Mouse (Mus musculus) mouse trophoblast stem cell (cell line): ENCODE measurements around the gene Ramp1.

Source experiments
- in situ Hi-C, 2 experiments: fragments of 300-500 bp; cut with MseI, MboI; formaldehyde crosslinking; loops; 2 replicates in 1 of 2; 3 replicates in 1 of 2; pipeline ENCODE4 v1.15.1; 2025

Gene Ramp1

GRCm38 (mm10) chr1:91199793-91200192 is 20.2 kb downstream of the Ramp1 start:
- in situ Hi-C loops, result no loop called here

GRCm38 (mm10) chr1:91201122-91201521 is 21.5 kb downstream of the Ramp1 start:
- in situ Hi-C loops, result no loop called here

DNA sequence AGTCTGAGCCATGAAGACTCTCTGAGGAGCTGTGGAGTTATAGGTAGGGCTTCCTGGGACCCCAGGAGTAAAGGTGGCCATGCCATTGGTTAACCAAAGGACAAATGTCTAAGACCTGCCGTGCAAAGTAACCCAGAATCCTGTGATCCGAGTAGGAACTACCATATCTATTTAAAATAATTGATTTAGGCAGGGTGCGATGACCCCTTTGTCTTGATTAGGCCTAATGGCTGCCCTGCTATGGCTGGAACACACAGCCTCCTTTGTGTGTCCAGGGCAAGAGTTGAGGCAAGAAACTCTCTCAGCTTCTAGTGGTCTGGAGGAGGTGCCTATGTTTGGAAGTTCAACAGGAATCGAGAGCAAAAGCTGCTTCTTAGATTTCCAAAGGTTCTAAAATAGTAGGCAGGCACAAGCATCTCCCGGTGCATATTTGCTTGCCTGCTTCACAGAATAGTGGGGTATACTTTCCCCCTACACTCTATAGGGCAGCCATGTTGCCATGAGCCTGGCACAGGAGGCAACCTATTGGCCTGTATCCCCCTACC is 24.7 kb downstream of the Ramp1 start:
- in situ Hi-C loops, result no loop called here

DNA sequence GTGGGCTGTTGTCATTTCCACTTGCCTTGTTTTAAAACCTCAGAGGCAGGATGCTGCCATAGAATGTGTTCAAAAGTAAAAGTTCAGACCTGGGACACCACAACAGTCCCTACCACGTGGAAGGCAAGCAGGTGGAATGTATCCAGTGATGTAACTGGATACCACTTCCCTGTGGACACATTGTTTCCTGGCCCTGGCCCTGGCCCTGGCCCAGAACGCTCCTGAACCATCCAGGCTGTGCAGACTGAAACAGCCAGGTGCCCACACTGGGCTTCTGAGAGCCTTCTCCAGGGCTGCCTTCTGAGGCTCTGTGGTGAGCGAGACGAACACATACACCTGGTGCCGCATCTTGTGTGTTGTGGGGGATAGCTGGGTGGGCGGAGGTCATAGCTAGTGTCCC is 26.0 kb downstream of the Ramp1 start:
- in situ Hi-C loops, result no loop called here

DNA sequence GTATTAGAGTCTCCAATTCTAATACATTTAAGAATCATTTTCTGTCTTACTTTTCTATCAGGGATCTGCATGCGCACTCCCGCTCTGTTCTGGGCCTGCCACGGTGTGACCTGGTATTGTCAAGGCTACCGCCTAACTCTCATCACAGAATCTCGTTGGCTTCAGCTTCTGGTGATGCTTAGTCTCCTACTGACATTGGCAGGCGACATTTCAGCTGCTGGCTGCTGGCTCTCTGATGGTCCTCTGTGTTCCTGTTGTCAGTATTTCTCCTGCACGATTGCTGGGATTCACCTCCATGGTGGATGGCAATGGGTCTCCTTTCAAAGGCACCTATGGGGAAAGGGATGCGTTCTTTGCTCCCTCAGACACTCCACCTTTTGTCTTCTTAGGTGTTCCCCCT is 26.7 kb downstream of the Ramp1 start:
- in situ Hi-C loops, result no loop called here

DNA sequence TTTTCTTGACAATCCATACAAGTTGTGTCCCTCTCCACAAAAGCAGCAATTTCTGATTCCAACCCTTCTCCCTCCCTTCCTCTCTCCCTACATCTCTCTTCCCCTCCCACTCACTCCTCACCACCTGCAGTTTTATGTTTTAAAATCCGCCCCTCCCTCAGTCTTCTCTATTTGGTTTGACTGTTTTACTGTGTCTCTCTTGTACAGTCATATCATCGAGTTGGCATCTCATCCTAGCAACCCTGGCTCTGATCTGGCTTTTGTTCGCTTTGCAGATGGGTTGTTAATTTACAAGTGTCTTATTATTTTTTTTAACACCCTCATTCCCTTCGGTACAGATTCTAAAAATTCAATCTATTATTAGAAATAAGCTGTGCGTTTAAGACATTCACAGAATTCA is 27.3 kb downstream of the Ramp1 start:
- in situ Hi-C loops, result no loop called here

- in situ Hi-C loops, result no loop called here
These were observed 27.9 kb downstream of the Ramp1 start for GRCm38 (mm10) chr1:91207334-91208074.

GRCm38 (mm10) chr1:91209343-91209742 is 29.7 kb downstream of the Ramp1 start:
- in situ Hi-C loops, result no loop called here

DNA sequence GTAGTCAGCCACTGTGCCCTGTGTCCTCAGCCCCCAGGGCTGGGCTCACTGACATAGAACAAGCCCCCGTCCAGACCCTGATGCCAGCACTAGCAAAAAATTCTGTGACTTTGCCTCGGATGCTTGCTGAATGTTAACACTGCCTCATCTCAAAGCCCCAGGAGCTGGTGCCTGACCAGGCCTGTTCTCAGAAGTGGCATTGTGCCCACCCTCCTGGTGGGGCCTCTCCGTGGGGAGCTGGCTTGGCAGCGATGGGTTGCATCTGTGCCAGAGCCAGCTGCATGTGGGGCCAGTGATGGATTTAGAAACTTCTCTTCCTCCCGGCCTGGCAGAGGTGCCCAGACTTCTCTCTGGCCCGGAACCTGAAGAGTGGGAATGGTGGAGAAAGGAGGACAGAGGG is 30.2 kb downstream of the Ramp1 start:
- in situ Hi-C loops, result no loop called here

DNA sequence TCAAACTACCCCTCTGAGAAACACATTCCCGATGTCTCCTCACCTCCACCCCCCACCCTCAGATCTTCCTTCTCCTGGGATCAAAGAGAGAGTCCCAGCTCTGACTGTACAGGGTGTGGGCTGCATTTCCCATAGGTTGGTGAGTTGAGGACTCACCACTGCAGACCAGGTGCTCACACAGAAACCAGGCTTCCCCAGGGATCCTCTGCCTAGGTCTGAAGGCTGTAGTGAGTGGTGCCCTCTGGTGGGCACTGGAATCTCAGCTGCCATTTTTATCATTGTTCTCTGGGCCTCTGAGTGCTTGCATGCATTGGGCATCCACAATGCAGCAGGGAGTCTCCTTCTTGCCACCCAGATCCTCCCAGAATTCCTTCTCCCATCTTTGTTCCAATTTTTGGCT is 31.5 kb downstream of the Ramp1 start:
- in situ Hi-C loops, result no loop called here

- in situ Hi-C loops, result no loop called here
These were observed 32.0 kb downstream of the Ramp1 start for GRCm38 (mm10) chr1:91211591-91212008.

- in situ Hi-C loops, result no loop called here
These were observed 35.6 kb downstream of the Ramp1 start for GRCm38 (mm10) chr1:91215264-91215663.

GRCm38 (mm10) chr1:91215981-91216380 is 36.4 kb downstream of the Ramp1 start:
- in situ Hi-C loops, result no loop called here

GRCm38 (mm10) chr1:91216504-91217267 is 37.1 kb downstream of the Ramp1 start:
- in situ Hi-C loops, result no loop called here

GRCm38 (mm10) chr1:91219641-91220321 is 40.2 kb downstream of the Ramp1 start:
- in situ Hi-C loops, result no loop called here

DNA sequence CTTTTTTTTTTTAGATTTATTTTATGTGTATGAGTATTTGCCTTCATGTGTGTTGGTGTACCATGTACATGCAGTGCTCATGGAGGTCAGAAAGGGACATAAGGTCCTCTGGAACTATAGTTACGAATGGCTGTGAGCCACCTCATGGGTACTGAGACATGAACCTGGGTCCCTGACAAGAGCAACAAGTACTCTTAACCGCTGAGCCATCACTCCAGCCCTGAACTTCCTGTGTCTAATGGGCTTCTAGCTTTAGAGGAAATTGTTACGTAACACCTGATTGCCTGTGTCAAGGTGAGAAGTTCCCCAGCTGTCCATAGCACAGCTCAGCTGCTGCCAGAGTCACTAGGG is 40.7 kb downstream of the Ramp1 start:
- in situ Hi-C loops, result no loop called here

DNA sequence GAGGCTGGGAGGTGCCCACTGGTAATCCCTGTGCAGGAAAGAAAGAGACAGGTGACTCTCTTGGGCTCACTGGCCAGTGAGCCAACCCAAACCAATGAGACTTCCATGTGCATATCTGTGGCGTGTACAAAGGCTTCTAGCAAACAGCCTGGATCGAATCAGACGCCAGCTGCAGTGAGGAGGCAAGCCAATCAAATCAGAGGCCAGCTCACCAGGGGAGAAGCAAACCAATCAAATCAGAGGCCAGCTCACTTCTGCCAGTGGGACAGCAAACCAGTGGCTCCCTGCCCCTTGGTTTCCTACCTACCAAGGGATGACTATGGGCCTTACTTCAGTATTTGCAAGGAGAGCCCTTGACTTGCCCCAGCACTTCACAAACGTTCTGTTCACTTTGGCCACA is 46.9 kb downstream of the Ramp1 start:
- in situ Hi-C loops, result no loop called here

DNA sequence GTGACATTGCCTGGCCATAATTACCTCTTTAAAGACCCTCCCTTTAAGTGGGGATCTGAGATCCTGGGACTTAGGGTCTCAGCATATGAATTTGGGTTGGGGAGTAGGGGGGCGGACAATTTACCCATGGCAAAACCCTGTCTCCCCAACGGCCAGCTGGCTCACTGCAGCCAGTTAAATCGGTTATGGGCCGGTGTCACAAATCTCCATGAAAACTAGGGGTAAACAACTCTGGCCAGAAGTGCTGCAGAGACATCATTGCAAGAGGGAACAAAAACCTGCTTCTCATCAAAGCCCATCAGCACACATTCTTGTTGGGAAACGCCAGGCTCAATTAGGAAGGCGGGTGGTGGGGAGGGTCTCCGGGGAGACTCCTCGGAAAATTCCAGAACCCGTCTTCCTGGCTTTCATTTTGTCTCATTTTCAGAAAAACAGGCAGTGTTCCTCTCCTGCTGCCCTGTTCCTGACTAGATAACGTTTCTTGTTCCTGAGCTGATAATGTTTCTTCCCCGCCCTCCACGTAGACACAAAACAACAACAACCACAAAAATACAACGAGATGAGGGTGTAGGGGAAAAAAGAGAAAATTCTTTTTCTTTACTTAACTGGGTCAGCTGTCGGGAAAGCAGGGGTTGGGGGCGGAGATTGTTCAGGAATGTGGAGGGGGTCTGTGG is 47.9 kb downstream of the Ramp1 start:
- in situ Hi-C loops, result no loop called here

DNA sequence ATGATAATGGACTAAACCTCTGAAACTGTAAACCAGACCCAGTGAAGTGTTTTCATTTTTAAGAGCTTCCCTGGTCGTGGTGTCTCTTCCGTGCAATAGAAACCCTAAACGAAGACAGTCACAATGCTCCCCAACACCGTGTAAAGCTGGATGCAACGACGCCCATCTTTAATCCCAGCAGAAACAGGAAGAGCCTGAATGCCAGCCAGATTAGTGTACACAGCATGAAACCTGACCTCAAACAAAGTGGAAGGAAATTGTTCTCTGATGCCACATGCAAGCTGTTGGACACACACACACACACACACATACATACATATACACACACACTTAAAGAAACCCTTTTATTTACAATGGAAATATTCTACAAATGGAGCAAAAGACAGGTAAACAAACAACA is 51.5 kb downstream of the Ramp1 start:
- in situ Hi-C loops, result no loop called here

GRCm38 (mm10) chr1:91231896-91232295 is 52.3 kb downstream of the Ramp1 start:
- in situ Hi-C loops, result no loop called here

DNA sequence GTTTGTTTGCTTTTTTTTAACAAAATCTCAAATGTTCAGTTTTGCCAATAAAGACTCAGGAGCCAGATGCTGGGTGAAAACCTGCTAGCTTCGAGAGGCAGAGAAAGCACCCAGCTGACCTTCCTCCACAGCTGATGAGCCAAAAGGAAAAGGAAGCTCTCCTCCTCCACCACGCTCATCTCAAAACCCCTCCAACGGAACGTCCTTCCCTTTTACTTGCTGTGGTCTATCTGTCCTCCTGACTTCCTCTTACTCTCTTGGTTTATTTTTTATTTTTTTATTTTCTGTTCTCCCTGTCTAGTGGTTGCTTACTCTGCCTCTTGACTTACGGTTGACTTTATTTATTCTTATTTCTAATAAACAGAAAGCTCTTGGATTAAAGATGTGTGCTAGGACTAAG is 55.8 kb downstream of the Ramp1 start:
- in situ Hi-C loops, result no loop called here

DNA sequence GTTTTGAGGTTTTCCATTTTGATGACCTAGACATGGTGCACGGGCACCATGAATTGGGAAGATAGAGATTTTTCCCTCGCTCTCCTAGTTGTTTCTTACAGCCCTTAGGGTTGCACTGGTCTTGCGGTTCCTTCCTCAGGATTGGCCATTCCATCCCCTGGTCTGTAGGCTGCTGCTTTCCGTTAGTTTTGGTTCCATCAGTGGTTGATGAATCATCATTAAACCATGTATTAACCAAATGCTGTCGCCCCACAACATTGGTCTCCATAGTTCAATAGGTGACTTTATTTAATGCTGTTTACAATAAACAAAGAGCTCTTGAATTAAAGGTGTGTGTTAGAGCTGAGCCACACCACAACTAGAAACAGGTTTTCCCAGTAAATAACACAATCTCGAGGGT is 58.1 kb downstream of the Ramp1 start:
- in situ Hi-C loops, result no loop called here
